Mouse (Mus musculus): ENCODE data around the gene Gm10320. TPM values are rescaled to one million over a fixed set of nuclear protein-coding genes. Genes with fewer than 3 reads are reported as not detected.

Gm10320 gene
- polyA plus RNA-seq, 2 experiments = 1.6 to 2.3 TPM

- TF ChIP-seq POLR2A (IDR thresholded peaks at IDR 0.05; ENCODE audit: borderline replicate concordance, extremely low read depth, insufficient read depth, insufficient read length) = no peak
- H3K4me2 ChIP-seq (replicated peaks; ENCODE audit: low read depth, low read length, severe bottlenecking) = no peak overlapping the region
- H3K27me3 ChIP-seq (ENCODE audit: control insufficient read depth, insufficient read depth, low read length) = 0 out of 2 replicates have a peak, but pooled peaks cover 5% of the 10 kb centered on the region
- no peaks in the 10 kb centered on the region for H3K9me3 ChIP-seq (ENCODE audit: control insufficient read depth, low read length)
- 65% methylated on average over 9 of the region's 9 CpGs for WGBS
- no peak overlapping the region for H3K27ac ChIP-seq (replicated peaks; ENCODE audit: low read depth, low read length)
- no peak for ATAC-seq (ENCODE audit: low FRiP score, low read depth)
- H3K9ac ChIP-seq (ENCODE audit: low read depth, low read length, severe bottlenecking) = no peak overlapping the region
- no peak overlapping the region for H3K4me3 ChIP-seq (replicated peaks; ENCODE audit: low read length)
- DNase-seq (ENCODE audit: low spot score) = no peak
- H3K4me1 ChIP-seq (ENCODE audit: control insufficient read depth, insufficient read depth, low read length) = peaks cover 10% of the 10 kb centered on the region; the same call in 1 of the 2 replicates
- no peaks in the 10 kb centered on the region for H3K36me3 ChIP-seq (ENCODE audit: control insufficient read depth, insufficient read depth, low read length)
Measured at GRCm38 (mm10) chr13:98492569-98493255, 911 bp upstream of the Gm10320 start.

- H3K36me3 ChIP-seq (ENCODE audit: control insufficient read depth, insufficient read depth, low read length) = no peaks in the 10 kb centered on the region
- ATAC-seq (ENCODE audit: low FRiP score, low read depth) (no peak), DNase-seq (ENCODE audit: low spot score) (no peak)
- TF ChIP-seq POLR2A (IDR thresholded peaks at IDR 0.05; ENCODE audit: borderline replicate concordance, extremely low read depth, insufficient read depth, insufficient read length) = no peak
- H3K27ac ChIP-seq (replicated peaks; ENCODE audit: low read depth, low read length) = no peak overlapping the region
- no peak overlapping the region for H3K4me3 ChIP-seq (replicated peaks; ENCODE audit: low read length)
- H3K27me3 ChIP-seq (ENCODE audit: control insufficient read depth, insufficient read depth, low read length) = no peaks in the 10 kb centered on the region
- H3K4me1 ChIP-seq (ENCODE audit: control insufficient read depth, insufficient read depth, low read length) = no peaks in the 10 kb centered on the region
- H3K4me2 ChIP-seq (replicated peaks; ENCODE audit: low read depth, low read length, severe bottlenecking) = no peak overlapping the region
- H3K9me3 ChIP-seq (ENCODE audit: control insufficient read depth, low read length) = no peaks in the 10 kb centered on the region
- no peak overlapping the region for H3K9ac ChIP-seq (ENCODE audit: low read depth, low read length, severe bottlenecking)
- WGBS = 91% methylated on average over 6 of the region's 6 CpGs
Measured at GRCm38 (mm10) chr13:98486726-98487125, 5.1 kb downstream of the Gm10320 start.

- Histone ChIP-seq H3K4me2 (replicated peaks; ENCODE audit: low read depth, low read length, severe bottlenecking) (no peak overlapping the region), H3K4me3 (replicated peaks; ENCODE audit: low read length) (no peak overlapping the region), H3K27ac (replicated peaks; ENCODE audit: low read depth, low read length) (no peak overlapping the region), H3K27me3 (ENCODE audit: control insufficient read depth, insufficient read depth, low read length) (no peaks in the 10 kb centered on the region), H3K9ac (ENCODE audit: low read depth, low read length, severe bottlenecking) (no peak overlapping the region), H3K9me3 (ENCODE audit: control insufficient read depth, low read length) (no peaks in the 10 kb centered on the region), H3K4me1 (ENCODE audit: control insufficient read depth, insufficient read depth, low read length) (no peaks in the 10 kb centered on the region), H3K36me3 (ENCODE audit: control insufficient read depth, insufficient read depth, low read length) (no peaks in the 10 kb centered on the region)
- DNase-seq (ENCODE audit: low spot score) (no peak), ATAC-seq (ENCODE audit: low FRiP score, low read depth) (no peak)
- TF ChIP-seq POLR2A (IDR thresholded peaks at IDR 0.05; ENCODE audit: borderline replicate concordance, extremely low read depth, insufficient read depth, insufficient read length) = no peak
- WGBS = 64% methylated on average over 3 of the region's 3 CpGs
Measured at GRCm38 (mm10) chr13:98486161-98486560, 5.6 kb downstream of the Gm10320 start.

- H3K4me2 ChIP-seq (replicated peaks; ENCODE audit: low read depth, low read length, severe bottlenecking) = no peak overlapping the region
- no peak overlapping the region for H3K4me3 ChIP-seq (replicated peaks; ENCODE audit: low read length)
- TF ChIP-seq POLR2A (IDR thresholded peaks at IDR 0.05; ENCODE audit: borderline replicate concordance, extremely low read depth, insufficient read depth, insufficient read length) = no peak
- no peaks in the 10 kb centered on the region for H3K36me3 ChIP-seq (ENCODE audit: control insufficient read depth, insufficient read depth, low read length)
- ATAC-seq (ENCODE audit: low FRiP score, low read depth) (no peak), DNase-seq (ENCODE audit: low spot score) (no peak)
- H3K4me1 ChIP-seq (ENCODE audit: control insufficient read depth, insufficient read depth, low read length) = no peaks in the 10 kb centered on the region
- H3K9me3 ChIP-seq (ENCODE audit: control insufficient read depth, low read length) = no peaks in the 10 kb centered on the region
- H3K27ac ChIP-seq (replicated peaks; ENCODE audit: low read depth, low read length) = no peak overlapping the region
- 82% methylated on average over 5 of the region's 5 CpGs for WGBS
- H3K27me3 ChIP-seq (ENCODE audit: control insufficient read depth, insufficient read depth, low read length) = no peaks in the 10 kb centered on the region
- H3K9ac ChIP-seq (ENCODE audit: low read depth, low read length, severe bottlenecking) = no peak overlapping the region
Measured at GRCm38 (mm10) chr13:98485440-98485839, 6.4 kb downstream of the Gm10320 start.

GRCm38 (mm10) chr13:98477991-98478390 is 13.8 kb downstream of the Gm10320 start:
- Histone ChIP-seq H3K4me3 (replicated peaks; ENCODE audit: low read length) (no peak overlapping the region), H3K4me1 (ENCODE audit: control insufficient read depth, insufficient read depth, low read length) (peaks cover 8% of the 10 kb centered on the region), H3K27ac (replicated peaks; ENCODE audit: low read depth, low read length) (no peak overlapping the region), H3K4me2 (replicated peaks; ENCODE audit: low read depth, low read length, severe bottlenecking) (no peak overlapping the region), H3K9me3 (ENCODE audit: control insufficient read depth, low read length) (no peaks in the 10 kb centered on the region), H3K36me3 (ENCODE audit: control insufficient read depth, insufficient read depth, low read length) (no peaks in the 10 kb centered on the region), H3K9ac (ENCODE audit: low read depth, low read length, severe bottlenecking) (no peak overlapping the region), H3K27me3 (ENCODE audit: control insufficient read depth, insufficient read depth, low read length) (no peaks in the 10 kb centered on the region)
- ATAC-seq (ENCODE audit: low FRiP score, low read depth) (no peak), DNase-seq (ENCODE audit: low spot score) (no peak)
- 81% methylated on average over 3 of the region's 3 CpGs for WGBS
- no peak for TF ChIP-seq POLR2A (IDR thresholded peaks at IDR 0.05; ENCODE audit: borderline replicate concordance, extremely low read depth, insufficient read depth, insufficient read length)

Data from limb, embryonic 14.5 days (tissue).